Mouse (Mus musculus) MEL (cell line): ENCODE results near the gene H2afv. TPM values are rescaled to one million over a fixed set of nuclear protein-coding genes. Genes with fewer than 3 reads are reported as not detected.

Source experiments
- DNase-seq: peaks from one replicate; pipeline ENCODE4 v3.0.0; 2011; ENCODE audit warnings: low read depth, low spot score
- H3K27ac ChIP-seq: 2 replicates; pipeline ENCODE4 v1.5.1; 2012; ENCODE audit warnings: low read depth, mild to moderate bottlenecking, control low read depth, low read length, moderate library complexity; ENCODE audit not compliant: control insufficient read depth
- H3K27me3 ChIP-seq, 2 experiments: fragments of 150-350 bp in 1 of 2; sonication (generic) in 1 of 2; 2 replicates each; pipeline ENCODE4 v1.6.1; 2012; ENCODE audit warnings: low read length in 2 of 2, mild to moderate bottlenecking in 2 of 2, improper control_type of control experiment in 1 of 2, moderate library complexity in 1 of 2; ENCODE audit not compliant: insufficient read depth in 2 of 2, control insufficient read depth in 1 of 2
- H3K36me3 ChIP-seq, 2 experiments: 2 replicates each; pipeline ENCODE4 v1.6.1; 2012 to 2014; ENCODE audit warnings: low read length in 2 of 2, improper control_type of control experiment in 1 of 2, inconsistent platforms in 1 of 2, mild to moderate bottlenecking in 1 of 2; ENCODE audit not compliant: insufficient read depth in 2 of 2, control insufficient read depth in 1 of 2
- H3K4me1 ChIP-seq, 2 experiments: fragments of 150-350 bp in 1 of 2; sonication (generic) in 1 of 2; 2 replicates each; pipeline ENCODE4 v1.6.1; 2012; ENCODE audit warnings: low read length in 2 of 2, improper control_type of control experiment in 1 of 2, mild to moderate bottlenecking in 1 of 2; ENCODE audit not compliant: insufficient read depth in 2 of 2, control insufficient read depth in 1 of 2
- H3K4me3 ChIP-seq, 2 experiments: fragments of 150-350 bp in 1 of 2; sonication (generic) in 1 of 2; 2 replicates each; pipeline ENCODE4 v1.5.1; 2012; ENCODE audit warnings: low read depth in 2 of 2, low read length in 2 of 2, mild to moderate bottlenecking in 2 of 2, moderate library complexity in 2 of 2, control low read depth in 1 of 2, improper control_type of control experiment in 1 of 2; ENCODE audit not compliant: control insufficient read depth in 1 of 2, insufficient read depth in 1 of 2
- H3K79me2 ChIP-seq: 2 replicates; pipeline ENCODE4 v1.6.1; 2012; ENCODE audit warnings: mild to moderate bottlenecking, low read length, moderate library complexity; ENCODE audit not compliant: control insufficient read depth, poor library complexity, insufficient read depth
- H3K9ac ChIP-seq: 2 replicates; pipeline ENCODE4 v1.6.1; 2012; ENCODE audit warnings: low read depth, mild to moderate bottlenecking, control low read depth, low read length, moderate library complexity; ENCODE audit not compliant: control insufficient read depth, poor library complexity, severe bottlenecking
- H3K9me3 ChIP-seq: fragments of 150-350 bp; sonication (generic); replicated peaks from 2 replicates; pipeline ENCODE4 v1.6.1; 2012; ENCODE audit warnings: mild to moderate bottlenecking, low read length, improper control_type of control experiment, moderate library complexity; ENCODE audit not compliant: insufficient read depth
- BHLHE40 ChIP-seq: IDR thresholded peaks from 2 replicates; pipeline ENCODE4 v1.6.1; 2012; ENCODE audit warnings: low read depth, mild to moderate bottlenecking, inconsistent platforms, low read length, improper control_type of control experiment, borderline replicate concordance
- CHD1 ChIP-seq: IDR thresholded peaks from 2 replicates; pipeline ENCODE4 v1.6.1; 2012; ENCODE audit warnings: low read depth, mild to moderate bottlenecking, inconsistent platforms, low read length, improper control_type of control experiment
- CHD2 ChIP-seq: IDR thresholded peaks from 2 replicates; pipeline ENCODE4 v1.6.1; 2011; ENCODE audit warnings: low read length, improper control_type of control experiment
- CTCF ChIP-seq, 3 experiments: IDR thresholded peaks in 2 of 3; conservative IDR thresholded peaks in 1 of 3; 2 replicates each; pipeline ENCODE4 v1.5.1; 2011 to 2012; ENCODE audit warnings: low read length in 3 of 3, low read depth in 2 of 3, mild to moderate bottlenecking in 2 of 3, improper control_type of control experiment in 1 of 3, inconsistent platforms in 1 of 3, mixed read lengths in 1 of 3, moderate library complexity in 1 of 3; ENCODE audit not compliant: control insufficient read depth in 1 of 3, insufficient read depth in 1 of 3, poor library complexity in 1 of 3, severe bottlenecking in 1 of 3
- ELF1 ChIP-seq: IDR thresholded peaks from 2 replicates; pipeline ENCODE4 v1.6.1; 2014; ENCODE audit warnings: low read depth, mild to moderate bottlenecking, inconsistent platforms, low read length, improper control_type of control experiment, moderate library complexity
- ETS1 ChIP-seq: IDR thresholded peaks from 2 replicates; pipeline ENCODE4 v1.6.1; 2012; ENCODE audit warnings: low read depth, mild to moderate bottlenecking, inconsistent platforms, low read length, improper control_type of control experiment, moderate library complexity
- GATA1 ChIP-seq: IDR thresholded peaks from 2 replicates; pipeline ENCODE4 v1.6.1; 2011; ENCODE audit warnings: low read depth, low read length, improper control_type of control experiment
- HCFC1 ChIP-seq: IDR thresholded peaks from 2 replicates; pipeline ENCODE4 v1.6.1; 2012; ENCODE audit warnings: low read depth, mild to moderate bottlenecking, inconsistent platforms, low read length, improper control_type of control experiment, moderate library complexity
- MAFK ChIP-seq: IDR thresholded peaks from 2 replicates; pipeline ENCODE4 v1.6.1; 2011; ENCODE audit warnings: low read depth, mild to moderate bottlenecking, low read length, improper control_type of control experiment, borderline replicate concordance
- MAX ChIP-seq: IDR thresholded peaks from 2 replicates; pipeline ENCODE4 v1.6.1; 2011; ENCODE audit warnings: low read length, improper control_type of control experiment
- MYC ChIP-seq: IDR thresholded peaks from 2 replicates; pipeline ENCODE4 v1.6.1; 2011; ENCODE audit warnings: low read depth, mild to moderate bottlenecking, low read length, improper control_type of control experiment, moderate library complexity
- NELFE ChIP-seq: IDR thresholded peaks from 2 replicates; pipeline ENCODE4 v1.6.1; 2011; ENCODE audit warnings: low read depth, low read length, improper control_type of control experiment
- RCOR1 ChIP-seq: IDR thresholded peaks from 2 replicates; pipeline ENCODE4 v1.6.1; 2012; ENCODE audit warnings: low read depth, mild to moderate bottlenecking, inconsistent platforms, low read length, improper control_type of control experiment
- SIN3A ChIP-seq: IDR thresholded peaks from 2 replicates; pipeline ENCODE4 v1.6.1; 2012; ENCODE audit warnings: low read length, improper control_type of control experiment, inconsistent platforms
- TCF12 ChIP-seq: IDR thresholded peaks from 2 replicates; pipeline ENCODE4 v1.6.1; 2014; ENCODE audit warnings: low read depth, mild to moderate bottlenecking, inconsistent platforms, low read length, improper control_type of control experiment, moderate library complexity
- USF1 ChIP-seq: IDR thresholded peaks from 2 replicates; pipeline ENCODE4 v1.6.1; 2014; ENCODE audit warnings: low read depth, mild to moderate bottlenecking, inconsistent platforms, low read length, improper control_type of control experiment, moderate library complexity
- ZC3H11A ChIP-seq: IDR thresholded peaks from 2 replicates; pipeline ENCODE4 v1.6.1; 2012; ENCODE audit warnings: low read depth, mild to moderate bottlenecking, inconsistent platforms, low read length, improper control_type of control experiment
- ZMIZ1 ChIP-seq: IDR thresholded peaks from 2 replicates; pipeline ENCODE4 v1.6.1; 2012; ENCODE audit warnings: low read depth, mild to moderate bottlenecking, inconsistent platforms, low read length, improper control_type of control experiment, moderate library complexity
- ZNF384 ChIP-seq: IDR thresholded peaks from 2 replicates; pipeline ENCODE4 v1.6.1; 2012; ENCODE audit warnings: low read depth, mild to moderate bottlenecking, inconsistent platforms, low read length, improper control_type of control experiment
- polyA plus RNA-seq, 2 experiments: library from polyadenylated mRNA; stranded (reverse) in 1 of 2; unstranded in 1 of 2; fragments of >175 nt in 1 of 2; fragments of >200 nt in 1 of 2; gene quantifications; 2 replicates each; pipeline versions ENCODE4 v1.2.1 to v1.2.4; 2012; ENCODE audit warnings: low replicate concordance in 2 of 2, low read depth in 1 of 2; ENCODE audit not compliant: insufficient read length in 2 of 2, insufficient read depth in 1 of 2, missing spikeins in 1 of 2
- total RNA-seq: library from RNA; depleted of rRNA; stranded (reverse); fragments of 300-350 nt; gene quantifications from 2 replicates; pipeline ENCODE4 v1.2.3, GENCODE M21; 2012

The H2afv gene
- total and polyA plus RNA-seq, 3 experiments: 97.2 to 159 TPM; not detected in 1

- no peaks in the 10 kb centered on the region for H3K27me3 ChIP-seq
- peaks cover 2% of the 10 kb centered on the region for H3K79me2 ChIP-seq
- peaks cover 4 to 10% of the 10 kb centered on the region in 2 experiments for H3K36me3 ChIP-seq
- no peak overlapping the region for H3K4me3 ChIP-seq
- H3K4me1 ChIP-seq: peaks cover 2 to 7% of the 10 kb centered on the region in 2 experiments; a peak in 2 of 4 replicates
- H3K9ac ChIP-seq: no peak overlapping the region
- no peak for DNase-seq
- no peaks in the 10 kb centered on the region for H3K9me3 ChIP-seq
- TF ChIP-seq CTCF (IDR thresholded peaks at IDR 0.05 in 2 of 3, conservative IDR thresholded peaks at IDR 0.05 in 1 of 3; ENCODE audit: control insufficient read depth in 1 of 3, insufficient read depth in 1 of 3, low read depth in 2 of 3, low read length in 3 of 3, poor library complexity in 1 of 3, severe bottlenecking in 1 of 3): no peak
- no peak overlapping the region for H3K27ac ChIP-seq
Measured at GRCm38 (mm10) chr11:6440171-6440570, 4.1 kb downstream of the H2afv start.

- H3K9me3 ChIP-seq: no peaks in the 10 kb centered on the region
- peaks cover 2% of the 10 kb centered on the region for H3K79me2 ChIP-seq
- peaks cover 4 to 6% of the 10 kb centered on the region in 2 experiments for H3K36me3 ChIP-seq
- peaks cover 2 to 4% of the 10 kb centered on the region in 2 experiments; a peak in 2 of 4 replicates for H3K4me1 ChIP-seq
- no peak overlapping the region for H3K9ac ChIP-seq
- no peak for DNase-seq
- H3K4me3 ChIP-seq: no peak overlapping the region
- no peak overlapping the region for H3K27ac ChIP-seq
- no peak for TF ChIP-seq MAFK
- no peak for TF ChIP-seq USF1
- TF ChIP-seq ZC3H11A: no peak
- TF ChIP-seq SIN3A: no peak
- TF ChIP-seq MAX: no peak
- no peak for TF ChIP-seq TCF12
- TF ChIP-seq ZMIZ1: no peak
- TF ChIP-seq MYC: no peak
- TF ChIP-seq ETS1: no peak
- TF ChIP-seq CHD2: no peak
- no peak for TF ChIP-seq CHD1
- TF ChIP-seq BHLHE40: no peak
- TF ChIP-seq NELFE: no peak
- TF ChIP-seq ELF1: no peak
- TF ChIP-seq ZNF384: no peak
- TF ChIP-seq RCOR1: no peak
- no peak for TF ChIP-seq GATA1
- no peak for TF ChIP-seq HCFC1
- H3K27me3 ChIP-seq: no peaks in the 10 kb centered on the region
Measured at GRCm38 (mm10) chr11:6437667-6438066, 6.6 kb downstream of the H2afv start.
